Mouse (Mus musculus): ENCODE results near the gene Gm9837.

DNA sequence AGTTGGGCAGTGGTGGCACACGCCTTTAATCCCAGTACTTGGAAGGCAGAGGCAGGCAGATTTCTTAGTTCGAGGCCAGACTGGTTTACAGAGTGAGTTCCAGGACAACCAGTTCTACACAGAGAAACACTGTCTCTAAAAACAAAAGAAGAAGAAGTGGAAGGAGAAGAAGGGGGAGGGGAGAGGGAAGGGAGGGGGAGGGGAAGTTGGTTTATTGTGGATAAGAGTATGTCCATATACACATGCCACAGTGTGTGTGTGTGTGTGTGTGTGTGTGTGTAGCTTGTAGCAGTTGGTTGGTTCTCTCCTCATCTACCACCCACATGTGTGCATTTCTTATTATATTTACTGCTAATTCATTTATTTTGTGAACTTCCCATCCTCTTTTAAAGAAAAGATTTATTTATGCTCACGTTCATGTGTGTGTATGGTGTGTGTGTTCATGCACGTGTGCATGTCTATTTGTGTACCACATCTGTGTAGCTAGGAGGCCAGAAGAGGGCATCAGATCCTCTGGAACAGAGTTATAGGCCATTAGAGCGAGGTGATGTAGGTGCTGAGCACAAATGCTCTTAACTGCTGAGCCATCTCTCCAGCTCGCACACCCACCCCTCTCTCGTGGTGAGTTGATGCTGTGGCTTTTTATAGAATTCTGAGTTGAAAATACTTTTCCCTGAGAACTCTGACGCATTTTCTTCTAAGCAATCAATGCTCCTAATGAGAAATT is 31.9 kb upstream of the Gm9837 start:
- TF ChIP-seq POLR2A (IDR thresholded peaks at IDR 0.05; ENCODE audit: extremely low read depth, insufficient read depth, low read length) (no peak), CTCF (IDR thresholded peaks at IDR 0.05; ENCODE audit: low read depth, low read length) (no peak)

Measured in liver, adult 2 months (tissue).